Mouse (Mus musculus) liver, adult (tissue): Measurements from ENCODE around the gene Rnf167.

Experiments
- GATA4 ChIP-seq: IDR thresholded peaks from 2 replicates; pipeline ENCODE4 v1.6.1; 2014; ENCODE audit warnings: mild to moderate bottlenecking, low read length; ENCODE audit not compliant: insufficient replicate concordance

The Rnf167 gene

DNA sequence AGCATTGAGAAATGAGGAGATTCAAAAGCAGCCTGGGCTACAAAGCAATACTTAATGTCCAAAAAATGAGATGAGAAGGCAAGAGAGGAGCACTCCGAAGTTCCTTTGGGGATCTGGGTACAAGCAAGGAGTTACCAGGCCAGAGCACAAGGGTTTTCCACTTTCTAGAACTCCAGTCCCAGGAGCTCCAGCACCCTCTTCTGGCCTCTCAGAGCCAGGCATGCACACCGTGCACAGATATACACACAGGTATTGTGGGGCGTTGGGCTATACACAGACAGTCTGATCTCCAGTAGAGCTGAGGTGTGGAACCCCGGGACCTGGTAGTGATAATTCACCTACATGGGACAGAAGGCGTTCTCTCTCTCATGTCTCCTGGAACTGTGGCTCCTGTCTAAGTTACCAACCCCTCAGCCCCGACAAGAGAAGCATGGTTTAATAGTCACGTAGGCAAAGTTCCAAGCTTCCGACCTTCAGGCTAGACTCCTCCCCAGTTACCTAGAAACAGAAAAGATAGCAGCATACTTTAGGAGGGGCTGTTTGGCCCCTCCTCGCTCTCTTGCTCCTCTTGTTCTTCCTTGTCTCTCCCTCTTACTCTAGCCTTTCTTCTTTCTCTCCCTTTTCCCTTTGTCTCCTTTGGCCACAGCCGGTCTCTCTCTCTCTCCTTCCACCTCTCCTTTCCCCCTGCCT lies 23.8 kb upstream of the Rnf167 start:
- TF ChIP-seq GATA4: no peak

DNA sequence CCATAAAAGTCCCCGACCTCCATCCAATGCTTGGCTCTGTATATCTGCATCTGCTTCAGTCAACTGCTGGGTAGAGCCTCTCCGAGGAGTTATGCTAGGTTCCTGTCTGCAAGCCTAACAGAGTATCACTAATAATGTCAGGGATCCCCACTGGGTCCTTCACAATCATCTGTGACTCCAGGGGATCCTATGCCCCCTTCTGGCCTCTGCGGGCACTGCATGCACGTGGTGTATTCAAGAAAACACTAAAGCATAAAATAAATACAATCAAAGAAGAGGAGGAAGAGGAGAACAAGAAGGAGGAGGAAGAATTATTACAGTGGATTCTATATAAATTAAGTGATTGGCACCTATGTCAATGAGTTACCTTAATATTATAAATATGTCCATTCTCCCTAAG lies 21.6 kb upstream of the Rnf167 start:
- no peak for TF ChIP-seq GATA4

DNA sequence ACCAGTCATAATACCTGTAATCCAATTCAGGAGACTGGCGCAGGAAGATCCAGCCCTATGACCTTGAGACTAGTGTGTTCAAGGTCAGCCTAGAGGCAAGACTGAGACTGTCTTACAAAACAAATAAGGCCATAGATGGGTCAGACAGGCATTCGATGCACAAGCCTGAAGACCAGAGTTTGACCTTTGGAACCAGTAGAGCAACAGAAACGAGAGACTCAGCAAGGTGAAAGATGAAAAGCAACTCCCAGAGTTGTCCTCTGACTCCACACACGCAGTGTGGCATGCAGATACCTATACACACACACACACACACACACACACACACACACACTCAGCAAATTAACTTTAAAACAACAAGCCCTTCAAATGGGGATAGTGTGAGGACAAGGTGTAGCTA lies 20.2 kb upstream of the Rnf167 start:
- no peak for TF ChIP-seq GATA4

GRCm38 (mm10) chr11:70628431-70628830 lies 18.6 kb upstream of the Rnf167 start:
- no peak for TF ChIP-seq GATA4

GRCm38 (mm10) chr11:70629557-70629956 lies 17.5 kb upstream of the Rnf167 start:
- TF ChIP-seq GATA4: no peak

DNA sequence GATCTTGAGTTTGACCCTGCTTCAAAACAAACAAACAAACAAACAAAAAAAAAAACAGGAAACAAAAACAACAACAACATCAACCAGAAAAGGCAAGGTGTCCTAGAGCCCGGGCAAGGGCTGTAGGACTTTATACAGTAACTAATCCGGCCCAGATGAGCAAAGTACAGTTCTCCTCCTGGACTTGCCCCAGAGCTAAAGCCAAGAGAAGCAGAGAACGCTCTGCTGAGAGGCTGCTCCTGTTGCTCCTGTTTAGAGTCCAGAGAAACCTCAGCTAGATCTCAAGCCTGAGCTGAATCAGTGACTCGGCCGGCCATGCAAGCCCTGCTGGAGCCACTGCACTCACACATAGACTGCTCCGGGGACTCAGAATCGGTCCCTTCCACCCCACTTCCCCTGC lies 16.9 kb upstream of the Rnf167 start:
- no peak for TF ChIP-seq GATA4

DNA sequence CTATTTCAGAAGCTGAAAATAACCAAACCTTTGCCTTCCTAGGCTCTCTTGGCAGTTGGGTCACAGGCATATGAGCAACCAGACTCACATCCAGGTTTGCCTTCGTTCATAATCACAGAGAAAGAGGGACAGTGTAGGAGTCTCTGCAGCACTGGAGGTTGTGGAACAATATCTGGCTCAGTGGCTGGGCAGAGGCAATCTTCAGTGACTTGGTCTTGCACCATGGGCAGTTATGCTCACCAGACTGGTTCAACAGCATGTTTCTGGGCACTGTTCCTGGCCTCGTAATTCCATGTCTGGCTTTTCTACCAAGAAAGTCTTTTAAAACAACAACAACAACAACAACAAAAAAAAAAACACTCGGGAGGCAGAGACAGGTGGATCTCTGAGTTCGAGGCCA lies 11.4 kb upstream of the Rnf167 start:
- no peak for TF ChIP-seq GATA4

GRCm38 (mm10) chr11:70637764-70638163 lies 9.3 kb upstream of the Rnf167 start:
- no peak for TF ChIP-seq GATA4

DNA sequence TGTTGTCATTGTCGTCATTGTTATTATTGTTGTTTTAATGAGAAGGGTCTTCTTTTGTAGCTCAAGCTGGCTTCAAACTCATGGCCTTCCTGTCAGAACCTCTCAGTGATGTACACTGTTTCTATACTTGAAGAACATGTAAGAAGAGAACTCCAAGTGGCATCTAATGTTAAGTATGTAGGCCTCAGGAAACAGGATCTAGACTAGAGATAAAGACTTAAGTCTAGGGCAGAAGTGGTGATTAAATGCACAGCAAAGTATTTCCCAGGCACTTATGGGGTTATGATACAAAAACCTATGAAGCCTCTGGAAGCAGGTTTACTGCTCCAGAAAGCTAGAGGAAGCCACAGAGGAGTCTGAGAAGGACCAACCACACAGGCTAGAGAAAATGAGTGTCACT lies 8.7 kb upstream of the Rnf167 start:
- TF ChIP-seq GATA4: no peak

- TF ChIP-seq GATA4: peak; percentile 79; the same call in 1 of the 2 replicates
These were observed 8.2 kb upstream of the Rnf167 start, which contains the start of gene Gp1ba for GRCm38 (mm10) chr11:70638714-70639278. TSS of gene Gp1ba (plus strand) at chr11:70639122.

- TF ChIP-seq GATA4: no peak
These were observed 7.1 kb upstream of the Rnf167 start for GRCm38 (mm10) chr11:70639976-70640375.

- TF ChIP-seq GATA4: no peak
These were observed 5.8 kb upstream of the Rnf167 start for GRCm38 (mm10) chr11:70641241-70641640.

GRCm38 (mm10) chr11:70643051-70643450 lies 4.0 kb upstream of the Rnf167 start:
- no peak for TF ChIP-seq GATA4

DNA sequence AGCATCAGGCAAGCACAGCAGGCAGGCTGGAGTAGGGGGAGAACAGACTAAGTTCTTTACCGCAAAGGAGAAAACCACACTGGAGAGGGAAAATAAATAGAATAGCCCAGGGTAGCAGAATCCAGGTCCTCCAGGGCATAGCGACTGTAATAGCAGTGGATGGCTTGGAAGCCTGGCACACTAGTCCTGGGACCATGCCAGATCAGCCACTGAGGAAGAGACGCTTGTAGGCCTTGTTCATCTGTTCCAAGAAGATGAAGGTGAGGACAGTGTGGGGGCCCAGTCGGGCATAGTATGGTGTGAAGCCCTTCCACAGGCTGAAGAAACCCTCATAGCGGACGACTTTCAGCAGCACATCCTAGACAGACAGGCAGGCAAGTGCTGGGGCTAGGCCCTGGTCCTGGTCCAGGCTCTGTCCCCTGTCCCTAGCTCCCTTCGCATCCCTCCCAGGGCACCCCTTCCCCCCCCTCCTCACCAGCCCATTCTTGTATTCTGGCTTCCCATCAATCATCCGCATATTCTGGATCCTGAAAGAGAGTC lies 2.4 kb upstream of the Rnf167 start:
- no peak for TF ChIP-seq GATA4

DNA sequence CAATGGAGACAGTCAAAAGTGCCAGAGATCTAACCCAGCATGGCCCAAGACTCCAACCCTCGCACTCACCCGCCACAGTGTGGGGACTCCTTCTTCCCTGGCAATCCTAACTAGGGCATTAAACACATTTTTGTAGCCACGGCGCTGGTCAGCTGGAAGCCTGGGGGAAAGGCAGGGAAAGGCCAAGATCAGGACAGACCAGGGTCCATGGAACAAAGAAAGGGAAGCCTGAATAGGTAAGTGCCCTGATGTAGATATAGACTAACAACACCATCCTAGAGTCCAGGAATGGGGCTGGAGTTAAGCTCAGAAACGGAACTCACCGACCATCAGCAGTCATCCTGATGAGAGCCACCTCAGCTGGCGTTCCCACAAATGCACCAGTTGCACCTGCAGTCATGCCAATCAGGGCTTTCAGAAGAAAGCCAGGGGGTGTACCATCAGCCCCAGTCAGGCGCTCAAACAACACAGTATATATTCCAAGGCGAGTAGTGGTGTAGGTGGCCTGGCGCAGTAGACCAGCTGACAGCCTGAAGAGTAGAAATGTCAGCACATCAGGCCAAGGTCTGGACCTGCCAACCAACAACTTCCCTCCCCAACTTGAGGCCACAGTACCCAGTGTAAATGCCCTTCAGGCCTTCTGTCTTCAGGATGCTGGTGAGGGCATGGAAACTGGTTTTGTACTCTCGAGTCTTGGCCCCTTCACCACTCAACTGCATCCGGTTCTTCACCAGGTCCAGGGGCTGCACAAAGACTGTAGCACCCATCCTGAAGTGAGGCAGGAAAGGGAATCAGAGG lies 1.4 kb upstream of the Rnf167 start:
- no peak for TF ChIP-seq GATA4

DNA sequence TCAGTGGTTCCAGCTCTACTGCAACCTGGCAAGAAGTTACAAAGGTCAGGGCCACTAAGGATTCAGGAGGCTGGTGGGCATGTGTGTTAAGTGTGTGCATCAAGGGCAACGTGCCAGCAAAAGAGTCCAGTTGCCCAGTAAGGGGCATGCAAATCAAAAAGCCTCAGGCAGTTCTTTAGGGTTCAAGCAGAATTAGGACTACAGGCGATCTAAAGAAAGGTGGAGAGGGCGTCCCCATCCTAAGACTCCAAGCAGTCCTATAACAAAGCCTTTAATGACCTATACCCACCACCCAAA lies 828 bp upstream of the Rnf167 start:
- no peak for TF ChIP-seq GATA4
